Mouse (Mus musculus) small intestine, adult 2 months (tissue): Measurements from ENCODE around the gene Xlr3a. TPM values are rescaled to one million over a fixed set of nuclear protein-coding genes. Genes with fewer than 3 reads are reported as not detected.
A peak's percentile ranks its signal among the peaks of the same experiment; 100 is the strongest.

Experiments used
- H3K27ac ChIP-seq: fragments of 200-500 bp; 2 replicates; pipeline ENCODE4 v1.5.1; 2012; ENCODE audit warnings: low read depth, low read length, control low read depth, inconsistent platforms; ENCODE audit not compliant: insufficient read depth
- H3K27me3 ChIP-seq: fragments of 200-500 bp; 2 replicates; pipeline ENCODE4 v1.6.1; 2012; ENCODE audit warnings: mild to moderate bottlenecking, moderate library complexity, low read length, inconsistent platforms; ENCODE audit not compliant: control insufficient read depth, insufficient read depth
- H3K36me3 ChIP-seq: fragments of 200-500 bp; 2 replicates; pipeline ENCODE4 v1.6.1; 2012; ENCODE audit warnings: mild to moderate bottlenecking, low read length, control low read depth, inconsistent platforms; ENCODE audit not compliant: control insufficient read depth, insufficient read depth
- H3K4me1 ChIP-seq: fragments of 200-500 bp; 2 replicates; pipeline ENCODE4 v1.6.1; 2012; ENCODE audit warnings: low read length, inconsistent platforms, mixed read lengths; ENCODE audit not compliant: control insufficient read depth, insufficient read depth, insufficient read length
- H3K4me3 ChIP-seq: fragments of 200-500 bp; 2 replicates; pipeline ENCODE4 v1.5.1; 2012; ENCODE audit warnings: low read depth, mild to moderate bottlenecking, control low read depth, inconsistent platforms, low read length, moderate library complexity
- CTCF ChIP-seq: fragments of 200-500 bp; IDR thresholded peaks from 2 replicates; pipeline ENCODE4 v1.5.1; 2012; ENCODE audit warnings: low read depth, mild to moderate bottlenecking, control low read depth, inconsistent platforms, low read length, moderate library complexity, mixed read lengths; ENCODE audit not compliant: insufficient replicate concordance, insufficient read length; ENCODE audit errors: extremely low read depth
- POLR2A ChIP-seq: fragments of 200-500 bp; IDR thresholded peaks from 2 replicates; pipeline ENCODE4 v1.6.1; 2012; ENCODE audit warnings: low read depth, mild to moderate bottlenecking, control low read depth, inconsistent platforms, low read length, moderate library complexity
- WGBS: fragments of 180-500 bp; shearing (Covaris S2); methylation state at CpG from one replicate; pipeline ENCODE4 v1.1.7; 2018; 5-methylcytosine and 5-hydroxymethylcytosine counted together
- polyA plus RNA-seq: library from polyadenylated mRNA; depleted of rRNA; stranded (reverse); fragments of >200 nt; gene quantifications from 2 replicates; pipeline ENCODE4 v1.2.3, GENCODE M21; 2012; rRNA removed

Xlr3a gene
- polyA plus RNA-seq, 1 experiment = 0.38 TPM

GRCm38 (mm10) chrX:73063512-73064414, 33.1 kb downstream of the Xlr3a start:
- Histone ChIP-seq H3K36me3 (no peaks in the 10 kb centered on the region), H3K27ac (no peak overlapping the region), H3K27me3 (no peaks in the 10 kb centered on the region), H3K4me1 (no peaks in the 10 kb centered on the region), H3K4me3 (no peak overlapping the region)
- no peak for TF ChIP-seq POLR2A
- no peak for TF ChIP-seq CTCF
- WGBS = 51% methylated on average over 24 of the region's 24 CpGs

- H3K4me1 ChIP-seq = no peaks in the 10 kb centered on the region
- H3K4me3 ChIP-seq = no peak overlapping the region
- H3K27me3 ChIP-seq = no peaks in the 10 kb centered on the region
- H3K36me3 ChIP-seq = no peaks in the 10 kb centered on the region
- H3K27ac ChIP-seq = no peak overlapping the region
- no peak for TF ChIP-seq CTCF
- TF ChIP-seq POLR2A = no peak
- 50% methylated on average over 5 of the region's 5 CpGs for WGBS
These were observed 34.6 kb downstream of the Xlr3a start for GRCm38 (mm10) chrX:73062323-73062722.

- TF ChIP-seq POLR2A (no peak), CTCF (no peak)
- Histone ChIP-seq H3K36me3 (no peaks in the 10 kb centered on the region), H3K4me3 (no peak overlapping the region), H3K4me1 (no peaks in the 10 kb centered on the region), H3K27ac (no peak overlapping the region), H3K27me3 (no peaks in the 10 kb centered on the region)
- 90% methylated on average over 1 of the region's 1 CpGs for whole genome bisulfite sequencing
These were observed 35.4 kb downstream of the Xlr3a start for GRCm38 (mm10) chrX:73061528-73061927.

GRCm38 (mm10) chrX:73053860-73054563, 42.9 kb downstream of the Xlr3a start:
- H3K4me1 ChIP-seq = peaks cover 3% of the 10 kb centered on the region; the same call in 1 of the 2 replicates
- H3K27ac ChIP-seq = no peak overlapping the region
- no peaks in the 10 kb centered on the region for H3K27me3 ChIP-seq
- H3K36me3 ChIP-seq = no peaks in the 10 kb centered on the region
- whole genome bisulfite sequencing = 22% methylated on average over 14 of the region's 14 CpGs
- H3K4me3 ChIP-seq = no peak overlapping the region
- TF ChIP-seq POLR2A (no peak), CTCF (peak; percentile 78)

- 80% methylated on average over 12 of the region's 12 CpGs for WGBS
- H3K36me3 ChIP-seq = no peaks in the 10 kb centered on the region
- H3K27me3 ChIP-seq = no peaks in the 10 kb centered on the region
- H3K4me1 ChIP-seq = no peaks in the 10 kb centered on the region
- TF ChIP-seq CTCF = no peak
- H3K4me3 ChIP-seq = no peak overlapping the region
- H3K27ac ChIP-seq = no peak overlapping the region
These were observed 57.2 kb downstream of the Xlr3a start for GRCm38 (mm10) chrX:73039666-73040065.

GRCm38 (mm10) chrX:73038831-73039230, 58.1 kb downstream of the Xlr3a start:
- Histone ChIP-seq H3K4me3 (no peak overlapping the region), H3K27ac (no peak overlapping the region), H3K36me3 (no peaks in the 10 kb centered on the region), H3K27me3 (no peaks in the 10 kb centered on the region), H3K4me1 (no peaks in the 10 kb centered on the region)
- TF ChIP-seq POLR2A = no peak
- no peak for TF ChIP-seq CTCF
- 89% methylated on average over 8 of the region's 8 CpGs for WGBS

- 80% methylated on average over 1 of the region's 1 CpGs for WGBS
- no peaks in the 10 kb centered on the region for H3K4me1 ChIP-seq
- TF ChIP-seq POLR2A = no peak
- no peak for TF ChIP-seq CTCF
- H3K27me3 ChIP-seq = no peaks in the 10 kb centered on the region
- no peak within 1 kb of the TSS for H3K27ac ChIP-seq
- no peaks in the 10 kb centered on the region for H3K36me3 ChIP-seq
- no peak within 1 kb of the TSS for H3K4me3 ChIP-seq
These were observed 59.9 kb downstream of the Xlr3a start, which contains the start of gene Pnma5 for GRCm38 (mm10) chrX:73037003-73037402. Gene Pnma5 (minus strand): TSS chrX:73037103.

Other genes with a start within 250 kb of the Xlr3a start
- gene Cetn2, start 178.7 kb downstream of the Xlr3a start, polyA plus RNA-seq = 0.28 and 0.46 TPM in 2 replicates
- 3.2 and 7.2 TPM in 2 replicates for gene Nsdhl, start 178.5 kb downstream of the Xlr3a start, polyA plus RNA-seq
- gene Zfp185, start 109.8 kb downstream of the Xlr3a start, polyA plus RNA-seq = 0.03 and 0.18 TPM in 2 replicates
- gene Pnma5, start 60.0 kb downstream of the Xlr3a start, polyA plus RNA-seq = not detected in 2 replicates
- gene Pnma3, start 32.3 kb downstream of the Xlr3a start, polyA plus RNA-seq = not detected in 2 replicates
- gene Xlr4a, start 14.6 kb downstream of the Xlr3a start, polyA plus RNA-seq = not detected in 2 replicates
- 0.06 TPM in 1 of 2 replicates, not detected in the other for gene Gm14685, start 20.0 kb upstream of the Xlr3a start, polyA plus RNA-seq
- gene Xlr5b, start 51.7 kb upstream of the Xlr3a start, polyA plus RNA-seq = not detected in 2 replicates
- not detected in 2 replicates for gene DXBay18, start 52.4 kb upstream of the Xlr3a start, polyA plus RNA-seq
- gene Spin2d, start 79.9 kb upstream of the Xlr3a start, polyA plus RNA-seq = not detected in 2 replicates
- gene Xlr3b, start 95.1 kb upstream of the Xlr3a start, polyA plus RNA-seq = 0.08 and 0.23 TPM in 2 replicates
- not detected in 2 replicates for gene Xlr4b, start 117.2 kb upstream of the Xlr3a start, polyA plus RNA-seq
- gene F8a, start 131.2 kb upstream of the Xlr3a start, polyA plus RNA-seq = 20.7 and 29.4 TPM in 2 replicates
- gene Xlr4c, start 146.0 kb upstream of the Xlr3a start, polyA plus RNA-seq = not detected in 2 replicates
- not detected in 2 replicates for gene Xlr3c, start 168.3 kb upstream of the Xlr3a start, polyA plus RNA-seq
- gene Xlr5a, start 195.9 kb upstream of the Xlr3a start, polyA plus RNA-seq = not detected in 2 replicates
- not detected in 2 replicates for gene Xlr5c, start 195.9 kb upstream of the Xlr3a start, polyA plus RNA-seq
- not detected in 2 replicates for gene Gm45015, start 239.7 kb upstream of the Xlr3a start, polyA plus RNA-seq
- 2.1 and 2.2 TPM in 2 replicates for gene Zfp275, start 245.5 kb upstream of the Xlr3a start, polyA plus RNA-seq